Mouse (Mus musculus) frontal cortex, postnatal 14 days (tissue): ENCODE results near the gene Slc4a7.

Source experiments
- DNase-seq, 2 experiments: peaks; one replicate each; pipeline ENCODE4 v3.0.0; 2022; ENCODE audit warnings: low spot score in 2 of 2

The Slc4a7 gene

DNA sequence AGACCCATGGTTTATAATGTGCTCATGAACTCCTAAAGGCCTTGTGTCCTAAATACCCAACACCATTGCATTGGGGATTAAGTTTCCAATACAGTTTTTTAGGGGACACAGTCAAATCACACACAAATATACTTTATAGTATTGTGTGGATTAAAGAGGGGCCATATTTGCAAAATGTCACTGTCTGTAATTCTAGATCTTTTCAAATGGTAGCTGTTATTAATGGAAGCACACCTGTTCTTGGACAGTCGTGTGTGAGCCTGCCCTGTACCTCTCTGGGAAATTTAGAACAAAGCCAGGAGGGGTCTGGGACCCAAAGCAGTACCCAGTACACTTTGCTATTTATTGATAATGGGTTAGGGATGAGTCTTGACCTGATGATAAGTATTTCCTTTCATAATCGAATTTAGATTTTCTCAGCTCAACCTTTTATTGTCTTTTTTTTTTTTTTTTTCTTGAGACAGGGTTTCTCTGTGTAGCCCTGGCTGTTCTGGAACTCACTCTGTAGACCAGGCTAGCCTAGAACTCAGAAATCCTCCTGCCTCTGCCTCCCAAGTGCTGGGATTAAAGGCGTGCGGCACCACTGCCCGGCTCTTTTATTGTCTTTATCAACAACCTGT is at the start of gene Slc4a7:
Gene Slc4a7, plus strand, starts transcription at position 570 of the 620 bp plus-strand sequence.
- DNase-seq: no peak

DNA sequence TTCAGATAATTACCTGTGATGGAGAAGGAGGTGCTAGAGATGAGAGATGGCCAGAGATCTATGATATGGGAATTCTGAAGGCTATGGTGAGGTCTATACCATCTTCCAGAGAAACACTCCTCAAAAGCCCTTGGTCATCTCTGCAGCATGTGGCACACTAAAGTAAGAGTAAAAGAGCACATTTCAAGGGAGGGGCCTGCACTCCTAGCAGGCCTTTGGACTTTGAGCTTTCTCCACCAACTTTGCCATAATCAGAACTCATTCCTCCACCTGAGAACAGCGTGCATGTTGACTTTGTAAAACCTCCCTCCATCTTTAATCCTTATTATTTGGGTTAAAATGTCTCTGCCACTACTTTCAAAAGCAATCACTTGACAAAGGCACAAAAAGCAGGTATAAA is 31.5 kb upstream of the Slc4a7 start:
- DNase-seq: no peak

DNA sequence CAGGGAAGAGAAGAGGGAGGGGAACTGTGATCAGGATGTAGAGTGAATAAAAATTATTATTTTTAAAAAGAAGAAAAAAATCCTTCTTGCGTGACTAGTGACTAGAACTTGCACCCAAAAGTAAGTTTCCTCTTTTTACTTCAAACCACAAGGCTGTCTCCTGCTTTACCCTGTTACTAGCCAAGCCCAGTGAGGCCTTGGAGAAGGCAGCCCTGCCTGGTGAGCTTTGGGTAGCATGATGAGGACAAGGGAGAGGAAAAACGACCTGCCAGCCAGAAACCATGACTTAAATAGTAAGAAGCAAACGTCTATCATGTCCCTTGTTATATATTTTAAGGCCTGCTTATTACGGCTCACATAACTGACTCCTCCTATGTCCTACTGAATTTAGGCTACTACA is 20.5 kb upstream of the Slc4a7 start:
- no peak for DNase-seq

DNA sequence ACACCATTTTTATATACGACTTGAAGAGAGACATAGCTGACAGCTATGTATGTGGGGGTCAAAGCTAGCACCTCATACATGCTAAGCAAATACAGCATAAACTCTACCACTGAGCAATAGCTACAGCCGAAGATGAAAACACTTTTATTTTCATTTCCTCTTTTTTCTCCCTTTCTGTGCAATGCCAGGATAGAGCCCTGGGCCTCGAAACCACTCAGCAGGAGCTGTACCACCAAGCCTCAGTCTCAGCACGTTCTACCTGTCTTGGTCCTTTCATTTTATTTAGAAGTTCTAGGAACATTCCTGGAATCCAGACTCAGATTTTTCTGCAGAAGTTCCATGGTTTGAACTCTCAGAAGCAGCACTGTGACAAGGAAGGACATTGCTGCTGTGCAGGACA is 17.3 kb upstream of the Slc4a7 start:
- DNase-seq: no peak

DNA sequence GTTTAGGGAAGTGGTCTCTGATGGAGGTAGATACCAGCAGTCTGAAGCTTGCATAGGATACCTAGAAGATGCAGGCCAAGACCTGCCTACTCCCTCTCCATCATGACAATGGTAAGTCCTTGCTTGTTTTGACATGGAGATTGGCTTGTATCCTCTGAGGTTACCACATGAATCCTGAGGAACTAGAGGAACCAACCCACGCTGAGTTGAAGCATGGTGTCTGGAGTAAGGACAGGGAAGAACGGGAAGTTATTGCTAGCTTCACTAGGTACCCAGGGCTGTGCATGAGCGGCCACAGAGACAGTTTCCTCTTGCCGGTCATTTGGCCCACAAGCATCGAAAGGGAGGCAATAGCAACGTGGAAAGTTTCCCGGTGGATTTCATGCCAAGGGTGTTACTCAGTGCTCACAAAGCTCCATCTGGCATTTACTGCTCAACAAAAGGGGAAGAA is 16.0 kb upstream of the Slc4a7 start:
- DNase-seq: no peak

DNA sequence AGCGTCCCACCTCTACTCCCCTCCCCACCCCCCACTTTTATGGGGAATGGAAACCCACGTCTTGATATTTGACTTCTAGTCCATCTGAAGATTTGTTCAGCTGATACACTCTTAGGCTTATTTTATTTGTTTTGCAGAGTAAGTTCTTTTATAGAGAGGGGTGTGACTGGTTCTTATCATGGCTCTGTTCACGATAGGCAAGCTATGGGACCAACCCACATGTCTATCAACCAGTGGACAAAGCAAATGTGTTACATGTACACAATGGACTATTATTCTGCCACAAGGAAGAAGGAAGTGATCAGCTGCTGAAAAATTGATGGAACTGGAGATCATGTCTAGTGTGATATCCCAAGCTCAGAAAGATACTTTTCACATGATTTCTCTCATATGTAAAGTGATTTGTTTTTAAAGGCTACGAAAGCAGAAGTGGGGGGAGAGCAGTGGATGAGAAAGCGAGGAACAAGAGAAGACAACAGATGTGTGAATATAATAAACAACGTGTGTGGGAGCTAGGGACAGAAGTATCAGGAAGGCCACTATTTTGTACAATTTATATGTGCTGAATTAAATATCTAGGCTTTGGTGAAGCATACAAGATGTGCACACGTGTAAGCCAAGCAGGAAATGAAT is 14.7 kb upstream of the Slc4a7 start:
- DNase-seq: no peak

DNA sequence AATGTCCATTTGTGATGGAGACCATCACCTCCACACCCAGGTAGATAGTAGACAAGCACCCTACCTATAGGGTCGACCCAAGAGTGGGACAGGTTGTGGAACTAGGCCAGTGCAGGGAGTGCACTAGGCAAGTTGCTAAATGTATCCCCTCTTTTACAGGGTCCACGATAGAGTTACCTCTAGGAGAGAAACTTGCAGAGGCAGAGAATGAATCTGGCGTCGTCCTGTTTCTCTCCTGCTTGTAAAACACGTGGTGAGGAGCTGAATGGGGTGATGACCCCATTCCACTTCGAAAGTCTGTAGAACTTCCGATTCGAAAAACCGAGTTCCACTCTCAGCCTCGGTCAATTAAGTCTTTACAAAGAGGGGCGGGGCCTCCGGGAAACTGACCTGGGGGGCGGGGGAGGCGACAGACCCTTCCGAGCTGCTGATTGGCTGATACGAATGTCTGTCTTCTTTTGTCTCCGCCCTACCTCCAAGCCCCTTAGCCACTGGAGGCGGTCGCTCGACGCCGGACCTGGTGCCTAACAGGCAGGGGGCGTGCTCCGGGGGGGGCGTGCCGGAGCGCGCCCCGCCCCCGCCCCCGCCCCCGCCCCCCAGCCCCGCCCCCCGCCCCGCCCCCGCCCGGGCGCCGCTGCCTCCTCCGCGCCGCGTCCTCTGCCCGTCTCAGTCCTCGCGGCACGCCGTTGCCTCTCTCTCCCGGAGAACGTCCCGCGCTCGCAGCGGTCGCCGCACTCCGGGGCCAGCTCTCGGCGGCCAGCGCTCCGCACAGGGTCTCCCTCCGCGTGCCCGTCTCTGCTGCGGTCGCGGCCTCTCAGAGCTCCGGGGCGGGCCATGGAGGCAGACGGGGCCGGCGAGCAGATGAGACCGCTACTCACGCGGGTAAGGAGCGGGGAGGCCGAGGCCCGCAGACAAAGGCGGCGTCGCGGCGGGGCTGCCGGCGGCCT is 593 bp downstream of the Slc4a7 start:
- peak; percentile 75 to 78 for DNase-seq

DNA sequence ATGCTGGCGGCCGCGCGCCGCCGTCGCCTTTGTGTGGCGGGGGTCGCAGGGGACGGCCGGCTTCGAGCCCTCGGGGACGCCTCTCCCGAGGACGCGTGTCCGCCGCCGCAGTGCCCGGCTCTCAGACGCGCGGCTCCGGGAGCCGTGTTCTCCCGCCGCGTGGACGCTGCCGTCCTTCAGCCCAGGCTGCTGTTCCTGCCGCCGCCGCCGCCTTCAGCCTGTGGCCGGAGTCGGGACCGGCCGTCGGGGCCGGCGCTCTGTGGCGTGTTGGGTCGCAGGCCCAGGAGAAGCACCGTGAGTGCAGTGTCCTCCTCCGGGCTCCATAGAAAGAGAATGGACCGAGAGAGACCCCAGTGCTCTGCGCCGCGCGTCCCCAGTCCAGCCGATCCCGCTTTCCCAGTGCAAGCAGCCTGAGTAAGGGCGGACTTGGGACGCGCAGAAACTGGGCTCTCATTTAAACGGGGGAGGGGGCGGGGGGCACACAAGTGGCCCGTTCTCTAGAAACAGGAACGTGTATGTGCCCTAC is 1.3 kb downstream of the Slc4a7 start:
- DNase-seq: peak in 1 of 2 experiments; percentile 33

DNA sequence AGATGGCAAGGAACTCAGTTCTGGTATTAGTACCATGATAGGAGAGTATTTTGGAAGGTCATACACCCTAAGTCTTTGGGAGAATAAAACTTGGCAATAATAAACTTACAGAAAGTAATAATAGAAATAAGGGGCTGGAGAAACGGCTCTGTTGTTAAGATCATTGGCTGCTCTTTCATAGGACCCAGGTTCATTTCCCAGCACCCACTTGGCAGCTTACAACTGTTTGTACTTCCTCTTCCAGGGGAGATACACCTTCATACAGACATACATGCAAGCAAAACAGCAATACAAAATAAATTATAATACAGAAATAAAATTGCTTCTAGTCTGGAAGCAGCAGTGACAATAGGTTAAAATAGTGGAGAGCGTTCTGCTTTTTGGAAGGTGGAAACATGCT is 2.6 kb downstream of the Slc4a7 start:
- no peak for DNase-seq

DNA sequence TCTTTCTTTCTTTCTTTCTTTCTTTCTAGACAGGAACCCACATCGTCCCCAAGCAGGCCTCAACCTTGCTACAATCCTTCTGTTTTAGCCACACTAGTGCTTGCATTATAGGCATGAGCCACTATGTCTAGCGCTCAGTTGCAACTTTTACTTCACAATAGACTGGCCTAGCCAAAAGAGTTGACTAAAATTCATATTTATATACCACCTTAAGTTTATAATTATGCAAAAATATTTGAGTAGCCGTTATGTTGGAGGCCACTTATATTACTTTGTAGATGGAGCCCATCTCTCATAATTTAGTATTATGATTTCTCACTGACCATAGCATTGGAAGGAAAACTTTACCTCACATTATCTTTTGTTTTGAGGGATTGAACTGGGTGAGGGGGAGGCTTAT is 3.0 kb downstream of the Slc4a7 start:
- no peak for DNase-seq

DNA sequence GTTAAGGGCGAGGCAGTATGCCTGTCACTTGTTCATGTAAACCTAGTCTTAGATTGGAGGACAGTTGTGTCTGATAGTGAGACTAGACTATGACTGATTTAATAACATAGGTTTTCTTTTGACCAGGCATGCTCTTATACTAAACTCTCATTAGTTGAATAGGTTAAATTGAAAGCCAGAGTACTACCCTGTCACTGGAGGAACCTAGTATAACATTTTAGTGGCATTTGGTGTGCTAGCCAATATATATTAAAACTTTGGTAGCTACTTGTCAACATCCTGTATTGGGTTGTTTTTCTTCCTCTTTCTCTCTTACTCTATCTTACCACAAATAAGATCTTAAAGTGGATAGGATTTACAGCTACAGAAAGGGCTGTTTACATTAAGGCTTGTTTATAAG is 4.3 kb downstream of the Slc4a7 start:
- DNase-seq: no peak

DNA sequence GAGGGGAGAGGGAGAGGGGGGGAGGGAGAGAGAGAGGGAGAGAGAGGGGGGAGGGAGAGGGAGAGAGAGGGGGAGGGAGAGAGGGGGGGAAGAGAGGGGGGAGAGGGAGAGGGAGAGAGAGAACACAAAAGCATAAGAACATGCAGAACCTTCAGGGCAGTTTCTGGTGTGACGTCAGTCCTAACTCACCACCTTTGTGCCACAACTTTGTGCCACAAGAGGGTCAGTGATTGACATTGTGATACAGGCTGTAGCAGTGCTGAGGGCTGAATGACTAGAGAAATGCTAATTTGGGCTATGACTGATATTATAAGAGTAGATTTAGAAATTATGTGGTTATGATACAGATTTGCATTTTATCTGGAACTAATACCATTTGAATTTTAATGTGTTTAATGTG is 5.0 kb downstream of the Slc4a7 start:
- no peak for DNase-seq

DNA sequence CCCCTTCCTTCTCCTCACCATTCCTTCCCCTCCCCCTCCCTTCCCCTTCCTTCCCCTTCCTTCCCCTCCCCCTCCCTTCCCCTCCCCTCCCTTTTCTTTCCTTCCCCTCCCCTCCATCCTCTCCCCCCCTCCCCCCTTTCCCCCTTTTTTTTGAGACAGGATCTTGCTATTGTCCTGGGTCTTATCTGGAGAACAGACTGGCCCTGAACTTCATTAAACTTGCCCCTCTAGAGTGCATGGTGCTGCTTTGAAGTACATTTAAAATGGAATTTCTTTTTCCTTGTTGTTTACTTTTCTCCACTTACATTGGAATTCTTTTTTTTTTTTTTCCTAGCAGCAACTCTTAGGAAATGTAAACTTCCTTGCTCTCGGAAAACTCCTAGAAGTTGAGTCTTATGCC is 6.9 kb downstream of the Slc4a7 start:
- no peak for DNase-seq

DNA sequence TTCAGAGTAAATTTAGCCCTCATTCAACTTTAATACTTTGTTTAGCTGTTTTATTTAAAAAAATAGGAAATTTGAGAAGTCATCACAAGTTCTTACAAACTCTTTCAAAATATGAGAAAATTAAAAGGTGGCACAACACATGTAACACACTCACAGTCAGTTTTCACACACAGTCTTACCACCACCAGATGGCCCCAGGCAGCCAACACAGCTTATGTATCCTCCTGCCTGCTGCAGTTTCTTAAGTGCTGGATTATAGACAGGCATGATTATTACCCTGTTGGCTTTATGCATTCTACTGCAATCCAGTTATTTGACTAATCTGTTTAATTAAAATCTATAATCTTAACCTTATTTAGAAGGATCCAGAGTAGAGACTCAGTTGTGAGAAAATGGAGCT is 12.1 kb downstream of the Slc4a7 start:
- DNase-seq: no peak

DNA sequence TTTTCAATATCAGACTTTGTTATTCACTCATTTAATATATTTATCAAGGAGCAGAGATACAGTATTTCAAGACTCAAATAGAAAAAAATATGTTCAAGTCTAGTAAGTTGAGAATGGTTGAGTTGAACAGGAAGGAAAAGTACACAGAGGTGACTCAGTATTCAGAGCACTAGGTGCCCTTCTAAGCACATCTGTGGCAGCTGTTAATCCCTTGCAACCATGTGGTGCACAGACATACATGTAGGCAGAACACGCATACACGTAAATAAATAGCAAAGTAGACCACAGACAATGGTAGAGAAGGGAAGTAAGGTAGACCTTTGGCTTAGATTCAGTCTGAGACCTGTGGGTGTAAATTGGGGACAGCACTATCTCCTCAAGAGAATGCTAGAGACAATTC is 13.7 kb downstream of the Slc4a7 start:
- no peak for DNase-seq

DNA sequence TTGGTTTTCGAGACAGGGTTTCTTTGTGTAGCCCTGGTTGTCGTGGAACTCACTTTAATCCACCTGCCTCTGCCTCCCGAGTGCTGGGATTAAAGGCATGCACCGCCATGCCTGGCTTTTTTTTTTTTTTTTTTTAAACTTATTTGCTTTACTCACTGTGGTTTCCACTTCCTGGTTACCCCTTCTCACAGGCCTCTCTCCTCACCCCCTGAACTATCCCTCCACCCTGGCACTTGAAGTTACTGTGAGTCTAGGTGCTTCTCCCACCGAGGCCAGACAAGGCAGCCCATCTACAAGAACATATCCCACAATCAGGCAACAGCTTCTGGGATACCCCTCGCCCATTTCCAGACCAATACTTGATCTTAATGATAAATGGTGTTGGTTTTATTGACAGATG is 14.8 kb downstream of the Slc4a7 start:
- no peak for DNase-seq

DNA sequence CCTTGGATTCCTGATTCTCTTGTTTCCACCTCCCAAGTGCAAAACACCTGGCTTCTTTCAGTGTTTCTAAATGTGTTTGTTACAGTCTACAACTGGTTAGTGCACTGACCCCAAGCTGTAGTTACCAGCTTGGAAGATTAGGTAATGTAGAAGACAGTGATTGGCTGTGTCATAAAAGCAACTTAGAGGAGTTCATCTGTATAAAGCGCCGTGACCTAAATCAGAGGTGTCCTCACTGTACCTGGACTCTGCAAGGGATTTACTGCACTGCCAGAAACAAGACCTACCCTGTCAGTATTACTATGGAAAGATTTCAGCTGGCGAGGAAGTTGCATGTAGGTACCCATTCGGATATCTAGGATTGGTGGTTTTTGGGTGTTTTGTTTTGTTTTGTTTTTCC is 16.5 kb downstream of the Slc4a7 start:
- DNase-seq: no peak

DNA sequence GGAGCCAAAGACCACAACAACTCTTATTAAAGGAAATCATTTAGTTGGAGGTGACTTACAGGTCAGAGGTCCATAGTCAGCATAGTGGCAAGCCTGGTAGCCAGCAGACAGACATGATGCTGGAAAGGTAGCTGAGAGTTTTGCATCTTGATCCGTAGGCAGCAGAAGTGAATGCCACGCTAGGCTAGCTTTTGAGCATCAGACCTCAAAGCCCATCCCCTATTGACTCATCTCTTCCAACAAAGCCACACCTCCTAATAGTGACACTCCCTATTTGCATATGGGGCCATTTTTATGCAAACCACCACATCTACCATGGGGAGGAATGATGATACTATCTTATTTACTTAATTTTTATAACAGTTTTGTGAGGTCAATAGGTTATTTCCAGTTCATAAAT is 79.1 kb downstream of the Slc4a7 start:
- DNase-seq: no peak

DNA sequence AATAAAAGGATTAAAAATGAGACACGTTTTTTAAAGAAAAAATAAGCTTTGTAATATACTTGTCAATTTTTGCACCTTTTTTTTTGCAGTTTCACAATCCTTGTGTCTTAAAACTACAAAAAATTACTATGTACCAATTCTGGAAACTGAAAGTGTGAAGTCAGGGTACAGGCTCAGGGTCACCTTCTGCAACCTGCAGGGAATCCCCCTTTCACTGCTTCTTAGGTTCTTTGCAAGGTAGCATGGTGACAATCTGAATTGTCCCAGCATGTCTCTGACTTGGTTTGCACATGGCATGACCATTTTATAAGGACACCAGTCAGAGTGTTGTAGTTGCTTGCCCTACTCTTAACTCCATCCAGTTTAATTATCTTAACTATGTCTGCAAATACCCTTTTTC is 82.1 kb downstream of the Slc4a7 start:
- no peak for DNase-seq

DNA sequence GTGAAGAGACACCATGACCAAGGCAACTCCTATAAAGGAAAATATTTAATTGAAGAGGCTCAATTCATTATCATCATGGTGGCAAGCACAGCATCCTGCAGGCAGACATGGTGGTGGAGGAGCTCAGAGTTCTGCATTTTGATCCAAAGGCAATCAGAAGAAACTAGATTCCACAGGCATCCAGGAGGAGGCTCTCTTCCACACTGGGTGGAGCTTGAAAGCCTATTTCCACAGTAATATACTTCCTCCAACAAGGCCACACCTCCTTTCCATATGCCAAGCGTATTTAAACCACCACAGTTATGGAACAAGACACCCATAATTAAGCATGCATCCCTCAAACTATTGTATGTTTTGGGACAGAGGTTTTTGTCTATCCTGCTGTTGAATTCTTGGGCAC is 84.9 kb downstream of the Slc4a7 start:
- no peak for DNase-seq

DNA sequence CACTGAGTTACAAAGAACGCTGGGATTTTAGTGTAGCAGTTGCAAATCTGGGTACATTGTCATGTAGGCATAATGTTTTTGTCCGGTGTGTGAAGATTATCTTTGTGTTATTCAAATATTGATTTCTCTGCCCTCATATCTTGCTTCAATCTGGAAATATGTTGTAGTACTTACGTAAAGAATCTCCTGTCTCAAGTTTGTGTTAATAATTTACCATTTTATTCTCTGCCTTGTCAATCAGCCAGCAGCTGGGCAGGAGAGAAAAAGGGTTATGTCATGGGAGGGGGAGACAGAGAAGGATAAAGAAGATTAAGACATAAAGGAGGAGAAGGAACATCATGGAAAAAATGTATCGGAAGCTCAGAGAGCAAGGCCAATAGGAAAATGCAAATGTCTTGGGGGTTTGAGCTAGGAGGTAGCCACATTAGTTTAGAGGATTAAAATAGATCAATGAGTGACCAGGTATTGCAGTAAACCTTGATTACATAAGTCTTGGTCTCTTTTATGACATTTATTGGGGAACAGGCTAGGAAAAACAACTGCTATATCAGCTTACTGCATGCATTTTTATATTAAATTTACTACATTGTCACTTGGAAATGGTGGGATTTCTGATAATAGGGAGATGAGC is 87.9 kb downstream of the Slc4a7 start:
- no peak for DNase-seq

DNA sequence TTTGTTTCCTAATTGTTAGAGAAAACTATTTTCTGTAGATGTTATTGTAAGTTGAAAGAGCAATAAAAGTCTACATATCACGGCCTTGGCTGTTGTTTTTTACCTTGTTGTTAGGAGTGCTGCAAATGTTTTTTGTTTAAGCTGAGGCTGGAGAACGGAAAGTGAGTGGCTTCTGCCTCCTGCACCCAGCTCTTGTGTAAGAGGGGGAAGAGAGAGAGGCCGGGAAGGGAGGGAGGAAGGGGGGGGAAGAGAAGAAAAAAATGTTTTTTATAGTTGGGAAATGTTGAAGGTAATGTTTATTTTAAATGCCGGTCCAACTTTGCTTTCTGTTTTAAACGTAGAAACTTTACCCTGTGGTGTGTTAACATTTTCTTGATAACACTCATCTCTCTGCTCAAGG is 97.8 kb downstream of the Slc4a7 start:
- DNase-seq: no peak
